Mouse (Mus musculus): Measurements from ENCODE around the gene Cdc42. TPM values are rescaled to one million over a fixed set of nuclear protein-coding genes. Genes with fewer than 3 reads are reported as not detected.

The Cdc42 gene
- 86.6 and 133 TPM in 2 replicates for polyA plus RNA-seq (2011; ENCODE audit: insufficient read depth, insufficient read length, low replicate concordance, missing spikeins)

DNA sequence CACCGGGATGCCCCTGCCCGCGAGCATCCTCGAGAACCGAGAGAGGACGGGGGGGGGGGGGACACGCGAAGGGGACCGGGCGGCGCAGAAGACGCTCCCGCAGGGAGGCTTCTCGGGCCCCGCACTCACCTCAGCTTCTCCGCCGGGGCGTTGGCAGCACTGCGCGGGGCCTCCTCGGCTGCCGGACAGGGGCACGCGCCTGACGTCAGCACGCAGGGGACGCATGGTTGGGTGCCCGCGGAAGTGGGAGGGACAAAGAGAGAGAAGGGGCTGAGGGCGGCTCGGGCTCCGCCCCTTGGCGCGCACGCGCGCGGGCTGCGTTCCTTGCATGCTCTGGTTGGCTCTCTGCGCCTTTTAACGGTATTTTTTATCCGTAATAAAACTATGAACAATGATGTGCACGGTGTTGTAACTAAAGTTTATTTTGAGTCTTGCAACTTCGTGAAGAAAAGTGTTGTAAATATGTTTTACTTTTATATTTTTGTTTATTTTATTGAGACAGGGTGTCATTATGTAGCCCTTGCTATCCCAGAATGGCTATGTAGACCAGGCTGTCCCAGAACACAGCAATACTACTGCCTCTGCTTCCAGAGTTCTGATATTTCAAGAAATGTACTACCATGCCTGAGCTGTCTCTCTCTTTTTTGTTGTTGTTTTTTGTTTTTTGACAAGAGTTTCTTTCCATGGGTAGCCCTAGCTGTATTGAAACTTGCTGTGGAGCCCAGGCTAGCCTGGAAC lies at the start of gene Cdc42:
Cdc42 (minus strand) TSS at position 204 of the 738 bp plus-strand sequence.
- under 1% methylated on average over 42 of the region's 44 CpGs for WGBS
- Histone ChIP-seq H3K4me1 (ENCODE audit: control insufficient read depth, insufficient read depth, low read length) (peaks cover 6% of the 10 kb centered on the region), H3K27ac (ENCODE audit: control insufficient read depth, insufficient read depth, low read depth, low read length, poor library complexity) (peak within 1 kb of the TSS; percentile 99), H3K4me3 (replicated peaks; ENCODE audit: control insufficient read depth, low read depth, low read length) (peak within 1 kb of the TSS; percentile 74)
- TF ChIP-seq CTCF (IDR thresholded peaks at IDR 0.05; ENCODE audit: control insufficient read depth, insufficient read depth, low read length) (no peak), POLR2A (IDR thresholded peaks at IDR 0.05; ENCODE audit: borderline replicate concordance, control insufficient read depth, low read depth, low read length) (peak; percentile 94; the same call in 1 of the 2 replicates)

DNA sequence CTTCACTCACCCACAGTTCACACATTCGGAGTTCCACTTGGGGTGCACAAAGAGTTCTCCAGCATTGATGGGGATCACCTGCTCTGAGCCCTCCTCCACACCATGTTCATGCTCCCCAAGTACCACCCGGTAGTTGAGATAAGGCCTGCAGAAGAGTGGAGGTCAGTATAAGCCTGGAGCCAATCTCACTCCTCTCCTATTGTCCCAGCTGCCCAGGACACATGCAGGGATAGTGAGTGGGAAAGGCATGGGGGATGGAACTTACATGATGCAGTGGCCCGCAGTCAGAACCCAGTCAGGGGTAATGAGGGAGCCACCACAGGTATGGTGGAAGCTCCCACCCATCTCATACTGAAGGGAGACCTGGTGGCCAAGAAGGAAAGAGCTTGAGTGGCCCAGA lies 48.1 kb upstream of the Cdc42 start:
- H3K27ac ChIP-seq (ENCODE audit: control insufficient read depth, insufficient read depth, low read depth, low read length, poor library complexity), result no peak overlapping the region
- TF ChIP-seq CTCF (IDR thresholded peaks at IDR 0.05; ENCODE audit: control insufficient read depth, insufficient read depth, low read length), result no peak
- TF ChIP-seq POLR2A (IDR thresholded peaks at IDR 0.05; ENCODE audit: borderline replicate concordance, control insufficient read depth, low read depth, low read length), result no peak
- H3K4me3 ChIP-seq (replicated peaks; ENCODE audit: control insufficient read depth, low read depth, low read length), result no peak overlapping the region
- H3K4me1 ChIP-seq (ENCODE audit: control insufficient read depth, insufficient read depth, low read length), result no peaks in the 10 kb centered on the region
- 91% methylated on average over 3 of the region's 3 CpGs for WGBS

DNA sequence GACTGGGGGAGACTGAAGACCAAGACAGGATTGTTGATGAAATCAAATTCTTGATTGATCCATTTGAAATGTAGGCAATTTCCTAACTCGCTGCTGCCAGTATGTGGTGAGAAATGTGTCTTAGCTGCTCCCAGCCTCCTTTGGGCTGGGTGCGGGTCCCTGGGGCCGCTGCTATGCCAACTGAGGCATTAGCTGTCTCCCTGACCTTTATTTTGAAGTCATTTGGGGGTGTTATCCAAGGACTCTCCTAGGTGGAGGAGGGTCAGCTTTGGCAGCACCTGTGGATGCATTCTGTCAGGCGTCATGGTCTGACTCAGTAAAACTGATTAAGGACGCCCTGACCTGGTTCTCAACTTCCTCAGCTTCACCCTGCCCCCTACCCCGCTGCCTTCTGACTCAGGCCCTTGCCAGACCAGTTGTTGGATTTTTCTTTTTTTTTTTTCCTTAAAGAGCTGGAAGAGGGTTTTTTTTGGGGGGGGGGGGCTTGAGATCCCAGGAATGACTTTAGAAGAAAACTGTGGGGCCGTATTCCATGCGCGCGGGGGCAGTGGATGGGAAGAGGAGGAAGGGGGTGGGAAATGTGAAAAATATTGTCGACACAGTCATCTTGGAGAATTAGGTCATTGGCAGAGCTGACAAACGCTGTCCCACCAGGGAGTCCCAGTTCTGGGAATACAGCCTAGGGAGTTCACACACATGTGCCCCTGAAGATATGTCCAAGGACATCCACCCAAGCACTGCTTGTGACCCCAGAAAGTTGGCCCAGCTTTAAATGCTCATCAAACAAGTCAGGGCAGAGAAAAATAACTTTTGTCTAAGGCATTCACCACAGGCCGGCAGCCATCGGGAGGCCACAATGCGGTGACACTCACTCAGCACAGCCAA lies 39.4 kb upstream of the Cdc42 start:
- TF ChIP-seq POLR2A (IDR thresholded peaks at IDR 0.05; ENCODE audit: borderline replicate concordance, control insufficient read depth, low read depth, low read length) (no peak), CTCF (IDR thresholded peaks at IDR 0.05; ENCODE audit: control insufficient read depth, insufficient read depth, low read length) (no peak)
- WGBS, result 77% methylated on average over 15 of the region's 15 CpGs

DNA sequence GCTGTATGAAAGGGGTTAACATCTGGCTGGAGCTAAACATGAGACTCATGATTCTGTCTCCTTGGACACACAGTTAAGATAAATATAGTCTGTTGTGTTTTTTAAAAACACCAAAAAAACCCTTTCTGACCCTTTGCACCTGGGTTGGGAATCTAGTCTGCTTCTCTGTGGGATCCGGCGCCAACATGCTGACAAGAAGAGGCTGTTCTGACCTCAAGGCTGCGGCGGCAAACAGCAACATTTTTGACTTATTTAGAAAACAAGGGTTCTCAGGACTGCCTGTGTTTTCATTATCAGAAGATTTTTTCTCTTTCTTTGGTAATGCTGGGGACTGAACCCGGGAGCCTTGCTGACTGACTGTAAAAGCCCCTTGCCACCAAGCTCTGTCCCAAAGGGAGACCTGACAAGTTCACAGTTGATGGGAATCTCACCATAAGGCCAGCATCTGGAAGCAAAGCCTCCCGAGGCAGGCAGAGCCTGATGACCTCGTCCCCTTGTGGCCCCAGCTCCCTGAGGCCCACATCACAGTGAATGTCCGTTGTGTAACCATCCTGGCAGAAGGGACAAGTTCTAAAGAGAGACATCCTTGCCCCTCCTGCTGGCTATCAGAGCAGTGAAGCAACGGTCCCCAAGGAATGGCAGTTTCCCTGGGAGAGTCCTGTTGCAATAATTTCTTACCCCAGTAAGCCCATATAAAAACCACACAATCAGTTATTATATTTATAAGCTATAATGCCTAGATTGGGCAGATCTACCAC lies 36.0 kb upstream of the Cdc42 start:
- WGBS, result 60% methylated on average over 9 of the region's 9 CpGs
- no peak overlapping the region for H3K27ac ChIP-seq (ENCODE audit: control insufficient read depth, insufficient read depth, low read depth, low read length, poor library complexity)
- no peak for TF ChIP-seq CTCF (IDR thresholded peaks at IDR 0.05; ENCODE audit: control insufficient read depth, insufficient read depth, low read length)
- TF ChIP-seq POLR2A (IDR thresholded peaks at IDR 0.05; ENCODE audit: borderline replicate concordance, control insufficient read depth, low read depth, low read length), result no peak

More for the DNA sequence above, 39.4 kb upstream of the Cdc42 start:
- Histone ChIP-seq H3K27ac (ENCODE audit: control insufficient read depth, insufficient read depth, low read depth, low read length, poor library complexity) (no peak overlapping the region), H3K4me1 (ENCODE audit: control insufficient read depth, insufficient read depth, low read length) (no peaks in the 10 kb centered on the region), H3K4me3 (replicated peaks; ENCODE audit: control insufficient read depth, low read depth, low read length) (no peak overlapping the region)

DNA sequence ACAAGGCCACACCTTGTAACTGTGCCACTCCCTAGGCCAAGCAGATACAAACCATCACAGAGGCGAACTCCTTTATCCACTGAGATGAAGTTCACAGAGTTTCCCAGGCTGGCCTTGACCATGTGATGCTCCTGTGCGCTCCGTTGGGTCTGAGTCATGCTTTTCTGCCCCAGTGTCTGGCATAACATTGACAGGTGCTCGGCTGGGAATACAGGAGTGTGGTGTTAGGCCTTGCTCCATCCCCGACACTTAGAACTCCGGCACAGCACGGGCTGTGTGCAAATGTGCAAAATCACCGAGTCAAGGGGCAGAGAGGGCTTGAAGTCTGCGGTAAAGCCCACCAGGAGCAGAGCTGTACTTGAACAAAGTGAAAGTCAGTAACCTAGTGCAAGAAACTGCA lies 35.4 kb upstream of the Cdc42 start:
- Histone ChIP-seq H3K4me1 (ENCODE audit: control insufficient read depth, insufficient read depth, low read length) (no peaks in the 10 kb centered on the region), H3K27ac (ENCODE audit: control insufficient read depth, insufficient read depth, low read depth, low read length, poor library complexity) (no peak overlapping the region), H3K4me3 (replicated peaks; ENCODE audit: control insufficient read depth, low read depth, low read length) (no peak overlapping the region)
- 87% methylated on average over 9 of the region's 9 CpGs for WGBS
- no peak for TF ChIP-seq CTCF (IDR thresholded peaks at IDR 0.05; ENCODE audit: control insufficient read depth, insufficient read depth, low read length)
- TF ChIP-seq POLR2A (IDR thresholded peaks at IDR 0.05; ENCODE audit: borderline replicate concordance, control insufficient read depth, low read depth, low read length), result no peak

More for the DNA sequence above, 36.0 kb upstream of the Cdc42 start:
- Histone ChIP-seq H3K4me3 (replicated peaks; ENCODE audit: control insufficient read depth, low read depth, low read length) (no peak overlapping the region), H3K4me1 (ENCODE audit: control insufficient read depth, insufficient read depth, low read length) (no peaks in the 10 kb centered on the region)

DNA sequence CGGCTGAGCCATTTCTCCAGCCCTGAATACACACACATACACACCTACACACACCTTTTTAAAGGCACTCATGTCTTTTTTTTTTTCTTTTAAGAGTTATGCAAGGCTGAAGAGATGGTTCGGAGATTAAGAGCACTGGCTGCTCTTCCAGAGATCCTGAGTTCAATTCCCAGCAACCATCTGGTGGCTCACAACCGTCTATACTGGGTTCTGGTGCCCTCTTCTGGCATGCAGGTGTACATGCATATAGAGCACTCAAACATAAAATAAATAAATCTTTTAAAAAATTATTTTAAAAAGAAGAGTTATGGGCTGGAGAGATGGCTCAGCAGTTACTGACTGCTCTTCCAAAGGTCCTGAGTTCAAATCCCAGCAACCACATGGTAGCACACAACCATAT lies 33.8 kb upstream of the Cdc42 start:
- Histone ChIP-seq H3K4me3 (replicated peaks; ENCODE audit: control insufficient read depth, low read depth, low read length) (no peak overlapping the region), H3K4me1 (ENCODE audit: control insufficient read depth, insufficient read depth, low read length) (no peaks in the 10 kb centered on the region), H3K27ac (ENCODE audit: control insufficient read depth, insufficient read depth, low read depth, low read length, poor library complexity) (no peak overlapping the region)
- 72% methylated on average over 3 of the region's 3 CpGs for WGBS
- TF ChIP-seq CTCF (IDR thresholded peaks at IDR 0.05; ENCODE audit: control insufficient read depth, insufficient read depth, low read length), result peak; percentile 29
- no peak for TF ChIP-seq POLR2A (IDR thresholded peaks at IDR 0.05; ENCODE audit: borderline replicate concordance, control insufficient read depth, low read depth, low read length)

DNA sequence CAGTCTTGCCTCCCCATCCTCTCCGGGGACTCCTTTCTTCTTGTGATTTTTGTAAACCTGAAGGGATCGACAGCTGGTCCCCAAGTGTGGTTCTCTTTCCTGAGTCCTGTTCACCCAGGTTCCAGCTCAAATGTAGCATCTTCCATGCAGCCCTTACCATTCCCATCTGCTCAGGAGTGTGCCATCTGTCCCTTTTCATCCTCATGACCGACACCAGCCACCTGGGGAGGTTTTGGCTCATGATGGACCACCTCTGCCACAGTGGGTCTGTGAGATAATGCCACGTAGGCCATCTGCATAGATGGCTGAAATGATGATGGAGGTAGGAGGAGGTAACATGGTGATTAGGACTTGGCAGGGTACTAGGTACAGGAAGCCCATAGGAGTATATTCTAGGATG lies 32.7 kb upstream of the Cdc42 start:
- no peak overlapping the region for H3K27ac ChIP-seq (ENCODE audit: control insufficient read depth, insufficient read depth, low read depth, low read length, poor library complexity)
- WGBS, result 86% methylated on average over 4 of the region's 4 CpGs
- H3K4me1 ChIP-seq (ENCODE audit: control insufficient read depth, insufficient read depth, low read length), result no peaks in the 10 kb centered on the region
- TF ChIP-seq POLR2A (IDR thresholded peaks at IDR 0.05; ENCODE audit: borderline replicate concordance, control insufficient read depth, low read depth, low read length) (no peak), CTCF (IDR thresholded peaks at IDR 0.05; ENCODE audit: control insufficient read depth, insufficient read depth, low read length) (no peak)
- no peak overlapping the region for H3K4me3 ChIP-seq (replicated peaks; ENCODE audit: control insufficient read depth, low read depth, low read length)
